Mouse (Mus musculus) ES-E14 (cell line): ENCODE data around the gene Lin28b. TPM values are rescaled to one million over a fixed set of nuclear protein-coding genes. Genes with fewer than 3 reads are reported as not detected.

Experiments used
- DNase-seq: peaks from one replicate; pipeline ENCODE4 v3.0.0-alpha.2; 2013; ENCODE audit warnings: low read depth, low spot score
- H3K27ac ChIP-seq: 2 replicates; pipeline ENCODE4 v1.5.1; 2012; ENCODE audit warnings: low read depth, mild to moderate bottlenecking, low read length, moderate library complexity, mixed read lengths; ENCODE audit not compliant: poor library complexity, insufficient read depth, severe bottlenecking
- H3K36me3 ChIP-seq: 2 replicates; pipeline ENCODE4 v1.6.1; 2012; ENCODE audit warnings: mild to moderate bottlenecking, low read length, moderate library complexity, mixed read lengths; ENCODE audit not compliant: control insufficient read depth, poor library complexity, insufficient read depth, severe bottlenecking
- H3K4me1 ChIP-seq, 2 experiments: fragments of 150-350 bp in 1 of 2; sonication (generic) in 1 of 2; 2 replicates each; pipeline ENCODE4 v1.6.1; 2012; ENCODE audit warnings: low read length in 2 of 2, mild to moderate bottlenecking in 1 of 2, mixed read lengths in 1 of 2; ENCODE audit not compliant: control insufficient read depth in 2 of 2, insufficient read depth in 2 of 2, poor library complexity in 1 of 2
- H3K4me3 ChIP-seq, 2 experiments: fragments of 150-350 bp in 1 of 2; sonication (generic) in 1 of 2; 2 replicates each; pipeline ENCODE4 v1.5.1; 2012; ENCODE audit warnings: low read length in 2 of 2, low read depth in 1 of 2, mild to moderate bottlenecking in 1 of 2, mixed read lengths in 1 of 2; ENCODE audit not compliant: insufficient read depth in 1 of 2, poor library complexity in 1 of 2, severe bottlenecking in 1 of 2
- H3K9ac ChIP-seq: 2 replicates; pipeline ENCODE4 v1.6.1; 2012; ENCODE audit warnings: low read depth, mild to moderate bottlenecking, low read length, mixed read lengths; ENCODE audit not compliant: poor library complexity, insufficient read depth, severe bottlenecking
- H3K9me3 ChIP-seq: fragments of 150-350 bp; sonication (generic); 2 replicates; pipeline ENCODE4 v1.6.1; 2012; ENCODE audit warnings: low read depth, mild to moderate bottlenecking, low read length; ENCODE audit not compliant: control insufficient read depth, insufficient read depth
- CHD2 ChIP-seq: IDR thresholded peaks from 2 replicates; pipeline ENCODE4 v1.6.1; 2014; ENCODE audit warnings: mild to moderate bottlenecking, low read depth, low read length, inconsistent platforms
- HCFC1 ChIP-seq: IDR thresholded peaks from 2 replicates; pipeline ENCODE4 v1.6.1; 2012; ENCODE audit warnings: low read length, inconsistent platforms, borderline replicate concordance; ENCODE audit not compliant: insufficient read depth
- MAFK ChIP-seq: IDR thresholded peaks from 2 replicates; pipeline ENCODE4 v1.6.1; 2014; ENCODE audit warnings: mild to moderate bottlenecking, low read depth, low read length, inconsistent platforms; ENCODE audit not compliant: insufficient read depth
- ZC3H11A ChIP-seq: IDR thresholded peaks from 2 replicates; pipeline ENCODE4 v1.6.1; 2012; ENCODE audit warnings: low read depth, mild to moderate bottlenecking, inconsistent platforms, low read length, borderline replicate concordance
- ZNF384 ChIP-seq: IDR thresholded peaks from 2 replicates; pipeline ENCODE4 v1.6.1; 2012; ENCODE audit warnings: low read depth, low read length, inconsistent platforms
- in situ Hi-C, 2 experiments: fragments of 600-800 bp; cut with MboI; formaldehyde crosslinking; loops; one replicate each; pipeline ENCODE4 v1.15.1; 2025; ENCODE audit warnings: low sequenced_read_pairs in 2 of 2, inconsistent platforms in 1 of 2; ENCODE audit not compliant: unreplicated experiment in 2 of 2
- total RNA-seq: library from RNA; depleted of rRNA; stranded (reverse); fragments of 300-350 nt; gene quantifications from 2 replicates; pipeline ENCODE4 v1.2.3, GENCODE M21; 2012; rRNA removed

Lin28b gene
- total RNA-seq, 1 experiment = 26.9 TPM

- H3K9me3 ChIP-seq = no peaks in the 10 kb centered on the region
- TF ChIP-seq CHD2 = no peak
- no peak for TF ChIP-seq ZNF384
- no peak for TF ChIP-seq ZC3H11A
- TF ChIP-seq HCFC1 = no peak
- TF ChIP-seq MAFK = no peak
- no peaks in the 10 kb centered on the region for H3K36me3 ChIP-seq
- H3K27ac ChIP-seq = no peak overlapping the region
- H3K4me1 ChIP-seq = no peaks in the 10 kb centered on the region
- no peak overlapping the region for H3K4me3 ChIP-seq
- in situ Hi-C loops = no loop called here
- H3K9ac ChIP-seq = no peak overlapping the region
- DNase-seq = no peak
Measured at GRCm38 (mm10) chr10:45339106-45339505, 147.1 kb downstream of the Lin28b start.

GRCm38 (mm10) chr10:45335434-45336422 lies 150.5 kb downstream of the Lin28b start, which contains the start of gene Bves:
Gene Bves, plus strand, starts transcription at chr10:45335772.
- Histone ChIP-seq H3K9ac (peak within 1 kb of the TSS; percentile 85), H3K9me3 (no peaks in the 10 kb centered on the region), H3K4me1 (no peaks in the 10 kb centered on the region), H3K36me3 (no peaks in the 10 kb centered on the region), H3K27ac (no peak within 1 kb of the TSS), H3K4me3 (peak within 1 kb of the TSS; percentile 86 to 93)
- in situ Hi-C loops = no loop called here
- peak; percentile 94 for TF ChIP-seq ZNF384
- no peak for TF ChIP-seq ZC3H11A
- DNase-seq = no peak

- H3K9me3 ChIP-seq = no peaks in the 10 kb centered on the region
- H3K4me3 ChIP-seq = peak overlapping the region in 1 of 2 experiments; percentile 86; a peak in 2 of 4 replicates
- H3K27ac ChIP-seq = no peak overlapping the region
- TF ChIP-seq ZC3H11A (no peak), HCFC1 (no peak), MAFK (no peak), ZNF384 (no peak), CHD2 (no peak)
- H3K36me3 ChIP-seq = no peaks in the 10 kb centered on the region
- H3K4me1 ChIP-seq = no peaks in the 10 kb centered on the region
- in situ Hi-C loops = no loop called here
- DNase-seq = no peak
- no peak overlapping the region for H3K9ac ChIP-seq
Measured at GRCm38 (mm10) chr10:45334925-45335324, 151.3 kb downstream of the Lin28b start.

GRCm38 (mm10) chr10:45328196-45329000 lies 157.8 kb downstream of the Lin28b start:
- DNase-seq = no peak
- in situ Hi-C loops = no loop called here

More at GRCm38 (mm10) chr10:45328196-45329000, 157.8 kb downstream of the Lin28b start:
- Histone ChIP-seq H3K36me3 (no peaks in the 10 kb centered on the region), H3K27ac (no peak overlapping the region), H3K9me3 (no peaks in the 10 kb centered on the region), H3K9ac (no peak overlapping the region), H3K4me1 (no peaks in the 10 kb centered on the region), H3K4me3 (no peak overlapping the region)
- TF ChIP-seq MAFK (no peak), CHD2 (no peak), HCFC1 (no peak), ZNF384 (no peak), ZC3H11A (no peak)

Other genes with a start within 250 kb of the Lin28b start
- gene Bves, start 150.6 kb downstream of the Lin28b start, total RNA-seq = 0.58 and 0.85 TPM in 2 replicates
- gene Hace1, start 91.4 kb upstream of the Lin28b start, total RNA-seq = 14.5 and 16.9 TPM in 2 replicates